Mouse (Mus musculus) limb, embryonic 10.5 days (tissue): ENCODE results near the gene Tbc1d10c. TPM values are rescaled to one million over a fixed set of nuclear protein-coding genes. Genes with fewer than 3 reads are reported as not detected.

Experiments
- DNase-seq: peaks from one replicate; pipeline ENCODE4 v3.0.0-alpha.2; 2017; ENCODE audit warnings: low spot score
- H3K27ac ChIP-seq: fragments of 300-500 bp; sonication (generic); 2 replicates; pipeline ENCODE4 v1.5.1; 2016; ENCODE audit warnings: mild to moderate bottlenecking
- H3K27me3 ChIP-seq: fragments of 300-500 bp; sonication (generic); 2 replicates; pipeline ENCODE4 v1.6.1; 2016; ENCODE audit warnings: low read depth, mild to moderate bottlenecking; ENCODE audit not compliant: poor library complexity, severe bottlenecking
- H3K36me3 ChIP-seq: fragments of 300-500 bp; sonication (generic); 2 replicates; pipeline ENCODE4 v1.6.1; 2016; ENCODE audit warnings: mild to moderate bottlenecking, moderate library complexity
- H3K4me1 ChIP-seq: fragments of 300-500 bp; sonication (generic); 2 replicates; pipeline ENCODE4 v1.6.1; 2016
- H3K4me3 ChIP-seq: fragments of 300-500 bp; sonication (generic); 2 replicates; pipeline ENCODE4 v1.5.1; 2016; ENCODE audit warnings: mild to moderate bottlenecking, moderate library complexity
- H3K9me3 ChIP-seq: fragments of 300-500 bp; sonication (generic); replicated peaks from 2 replicates; pipeline ENCODE4 v1.6.1; 2016; ENCODE audit warnings: mild to moderate bottlenecking
- WGBS: fragments of 180-500 bp; shearing (Covaris S2); methylation state at CpG from one replicate; pipeline ENCODE4 v1.1.7; 2016; 5-methylcytosine and 5-hydroxymethylcytosine counted together
- polyA plus RNA-seq: library from polyadenylated mRNA; unstranded; fragments of >200 nt; fragmentation: Nextera tagmentation; extraction: Ambion mirVana; gene quantifications from 2 replicates; pipeline ENCODE4 v1.2.1, GENCODE M21; 2016

Gene Tbc1d10c
- polyA plus RNA-seq, 1 experiment from 2014 or later, result 1.2 TPM

DNA sequence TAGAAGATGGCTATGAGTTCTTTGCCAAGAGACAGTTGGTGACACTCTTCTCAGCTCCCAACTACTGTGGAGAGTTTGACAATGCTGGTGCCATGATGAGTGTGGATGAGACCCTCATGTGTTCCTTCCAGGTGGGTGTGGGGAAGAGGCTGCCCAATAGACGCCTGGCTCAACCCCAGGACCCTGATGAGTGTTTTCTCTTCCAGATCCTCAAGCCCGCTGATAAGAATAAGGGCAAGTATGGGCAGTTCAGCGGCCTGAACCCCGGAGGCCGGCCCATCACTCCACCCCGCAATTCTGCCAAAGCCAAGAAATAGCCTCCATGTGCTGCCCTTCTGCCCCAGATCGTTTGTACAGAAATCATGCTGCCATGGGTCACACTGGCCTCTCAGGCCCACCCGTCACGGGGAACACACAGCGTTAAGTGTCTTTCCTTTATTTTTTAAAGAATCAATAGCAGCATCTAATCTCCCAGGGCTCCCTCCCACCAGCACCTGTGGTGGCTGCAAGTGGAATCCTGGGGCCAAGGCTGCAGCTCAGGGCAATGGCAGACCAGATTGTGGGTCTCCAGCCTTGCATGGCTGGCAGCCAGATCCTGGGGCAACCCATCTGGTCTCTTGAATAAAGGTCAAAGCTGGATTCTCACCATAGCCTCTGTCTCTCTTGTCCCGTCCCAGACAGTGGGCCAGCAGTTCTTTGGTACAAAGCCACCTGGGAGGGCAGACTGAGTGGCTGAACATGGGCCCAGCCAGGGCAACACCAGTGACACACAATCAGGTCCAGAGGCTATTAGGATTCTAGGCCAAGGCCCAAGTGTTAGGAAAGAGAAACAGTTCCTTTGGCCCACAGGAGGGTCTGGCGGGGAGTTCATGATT, 3.9 kb upstream of the Tbc1d10c start:
- Histone ChIP-seq H3K9me3 (no peaks in the 10 kb centered on the region), H3K27ac (no peak overlapping the region), H3K4me1 (peaks cover 69% of the 10 kb centered on the region), H3K27me3 (no peaks in the 10 kb centered on the region), H3K4me3 (no peak overlapping the region), H3K36me3 (peaks cover 75% of the 10 kb centered on the region)
- 86% methylated on average over 12 of the region's 12 CpGs for WGBS
- no peak for DNase-seq

DNA sequence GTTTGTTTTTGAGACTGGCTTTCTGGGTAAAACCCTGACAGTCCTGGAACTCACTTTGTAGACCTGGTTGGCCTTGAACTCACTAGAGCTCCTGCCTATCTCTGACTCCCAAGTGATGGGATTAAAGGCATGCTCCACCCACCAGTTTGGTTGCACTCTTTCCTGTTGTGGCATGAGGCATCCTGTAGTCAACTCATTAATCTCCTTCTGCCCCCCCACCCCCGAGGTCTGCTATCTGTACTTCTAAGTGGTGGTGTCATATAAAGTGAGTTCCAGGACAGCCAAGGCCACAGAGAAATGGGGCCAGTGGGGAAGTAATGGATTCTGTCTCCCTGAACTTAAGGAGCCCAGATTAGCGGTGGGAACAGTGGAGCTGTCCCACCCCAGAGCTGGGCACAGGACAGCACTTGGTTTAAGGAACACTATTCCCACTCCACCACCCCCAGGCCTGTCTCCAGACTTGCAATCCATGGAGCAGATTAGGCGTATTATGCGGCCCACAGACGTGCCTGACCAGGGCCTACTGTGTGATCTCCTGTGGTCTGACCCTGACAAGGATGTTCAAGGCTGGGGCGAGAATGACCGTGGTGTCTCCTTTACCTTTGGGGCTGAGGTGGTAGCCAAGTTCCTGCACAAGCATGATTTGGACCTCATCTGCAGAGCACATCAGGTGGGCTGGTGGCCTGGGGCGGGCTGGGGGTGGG, 3.1 kb upstream of the Tbc1d10c start:
- Histone ChIP-seq H3K27me3 (no peaks in the 10 kb centered on the region), H3K4me1 (peaks cover 66% of the 10 kb centered on the region), H3K36me3 (peaks cover 66% of the 10 kb centered on the region), H3K27ac (no peak overlapping the region), H3K9me3 (no peaks in the 10 kb centered on the region), H3K4me3 (0 out of 2 replicates have a peak overlapping the region, but pooled peaks have one; percentile 97)
- DNase-seq, result no peak
- 89% methylated on average over 8 of the region's 8 CpGs for WGBS

DNA sequence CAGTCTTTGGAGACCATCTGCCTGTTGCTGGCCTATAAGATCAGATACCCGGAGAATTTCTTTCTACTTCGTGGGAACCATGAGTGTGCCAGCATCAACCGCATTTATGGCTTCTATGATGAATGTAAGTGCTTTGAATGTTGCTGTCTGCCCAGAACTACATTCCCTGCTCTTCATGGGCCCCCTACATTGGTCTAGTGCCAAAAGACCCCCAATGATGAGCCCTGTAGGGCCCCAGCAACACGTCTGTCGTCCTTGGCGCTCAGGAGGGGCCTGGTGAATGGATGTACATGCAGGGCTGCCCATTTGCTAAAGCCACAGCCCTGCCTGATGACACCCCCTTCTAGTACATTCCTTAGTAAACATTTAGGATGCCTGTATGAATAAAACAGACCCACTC, 2.0 kb upstream of the Tbc1d10c start:
- Histone ChIP-seq H3K9me3 (no peaks in the 10 kb centered on the region), H3K27ac (peak overlapping the region; percentile 98), H3K27me3 (no peaks in the 10 kb centered on the region), H3K4me3 (peak overlapping the region; percentile 97), H3K4me1 (peaks cover 66% of the 10 kb centered on the region), H3K36me3 (peaks cover 56% of the 10 kb centered on the region)
- 70% methylated on average over 6 of the region's 6 CpGs for WGBS
- DNase-seq, result no peak

- H3K4me1 ChIP-seq, result peaks cover 61% of the 10 kb centered on the region
- DNase-seq, result no peak
Observed at GRCm38 (mm10) chr19:4192251-4192985, 1.3 kb upstream of the Tbc1d10c start.

GRCm38 (mm10) chr19:4191528-4192250, 605 bp upstream of the Tbc1d10c start, which contains the start of gene Ppp1ca:
Gene Ppp1ca (plus strand): TSS chr19:4192065.
- no peaks in the 10 kb centered on the region for H3K27me3 ChIP-seq
- WGBS, result 7% methylated on average over 40 of the region's 47 CpGs
- peak within 1 kb of the TSS; percentile 97 for H3K4me3 ChIP-seq
- H3K4me1 ChIP-seq, result peaks cover 54% of the 10 kb centered on the region
- peak; percentile 99 for DNase-seq
- H3K27ac ChIP-seq, result peak within 1 kb of the TSS; percentile 98
- peaks cover 42% of the 10 kb centered on the region for H3K36me3 ChIP-seq
- no peaks in the 10 kb centered on the region for H3K9me3 ChIP-seq

More at GRCm38 (mm10) chr19:4192251-4192985, 1.3 kb upstream of the Tbc1d10c start:
- Histone ChIP-seq H3K4me3 (peak overlapping the region; percentile 97), H3K9me3 (no peaks in the 10 kb centered on the region), H3K27ac (peak overlapping the region; percentile 98), H3K27me3 (no peaks in the 10 kb centered on the region), H3K36me3 (peaks cover 49% of the 10 kb centered on the region)
- 1% methylated on average over 52 of the region's 52 CpGs for WGBS

GRCm38 (mm10) chr19:4189051-4189620, 1.9 kb downstream of the Tbc1d10c start:
- no peak for DNase-seq
- Histone ChIP-seq H3K9me3 (no peaks in the 10 kb centered on the region), H3K27me3 (no peaks in the 10 kb centered on the region), H3K4me3 (no peak overlapping the region), H3K4me1 (peaks cover 46% of the 10 kb centered on the region), H3K36me3 (peaks cover 16% of the 10 kb centered on the region), H3K27ac (peak overlapping the region; percentile 12; the same call in 1 of the 2 replicates)
- WGBS, result 89% methylated on average over 12 of the region's 12 CpGs

- H3K4me1 ChIP-seq, result peaks cover 31% of the 10 kb centered on the region
- 0 out of 2 replicates have a peak, but pooled peaks cover 3% of the 10 kb centered on the region for H3K36me3 ChIP-seq
- H3K27me3 ChIP-seq, result no peaks in the 10 kb centered on the region
- H3K9me3 ChIP-seq, result no peaks in the 10 kb centered on the region
- H3K4me3 ChIP-seq, result no peak overlapping the region
- no peak overlapping the region for H3K27ac ChIP-seq
- 75% methylated on average over 3 of the region's 3 CpGs for WGBS
- no peak for DNase-seq
Observed at GRCm38 (mm10) chr19:4187303-4187702, 3.8 kb downstream of the Tbc1d10c start.

DNA sequence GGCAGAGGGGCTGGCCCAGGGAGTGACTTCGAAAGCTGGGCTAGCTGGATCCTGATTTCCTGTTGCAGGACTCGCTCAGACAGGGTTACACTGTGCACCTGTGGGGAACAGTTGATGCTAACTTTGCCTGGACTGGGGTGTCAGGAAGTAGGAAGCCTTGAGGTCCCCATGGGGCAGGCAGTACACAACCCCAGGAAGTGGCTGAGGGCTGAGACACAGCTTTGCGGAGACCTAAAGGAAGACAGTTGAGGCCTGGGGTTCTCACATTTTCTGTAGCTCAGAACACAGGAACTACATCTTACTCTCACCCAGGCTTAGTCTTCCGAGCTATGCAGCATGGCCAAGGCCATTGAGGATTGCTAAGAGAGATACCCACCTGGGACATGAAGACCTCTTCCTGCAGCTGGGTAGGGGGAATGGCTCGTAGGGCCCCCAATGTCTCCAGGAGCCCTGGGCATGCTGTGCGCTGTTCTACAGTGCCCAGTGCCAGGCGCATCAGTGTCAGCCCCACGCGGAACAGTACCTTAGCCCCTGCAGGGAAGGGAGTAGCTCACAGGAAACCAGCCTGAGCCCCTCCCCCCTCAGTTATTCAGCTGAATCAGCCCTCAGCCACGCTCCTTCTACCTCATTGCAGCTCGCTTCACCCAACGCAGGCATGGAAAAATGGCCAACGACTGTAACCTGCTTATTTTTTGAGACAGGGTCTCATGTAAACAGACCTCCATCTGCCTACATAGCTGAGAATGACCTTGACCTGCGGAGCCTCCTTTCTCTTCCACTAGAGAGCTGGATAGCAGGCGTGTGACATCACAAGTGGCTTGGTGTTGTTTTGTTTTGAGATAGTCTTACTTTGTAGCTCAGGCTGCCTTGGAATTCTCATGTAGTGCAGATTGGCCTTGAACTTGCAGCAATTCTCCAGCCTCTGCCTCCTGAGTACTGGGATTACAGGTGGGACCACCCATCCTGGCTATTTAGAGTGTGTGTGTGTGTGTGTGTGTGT, 5.8 kb downstream of the Tbc1d10c start:
- DNase-seq, result no peak
- WGBS, result 63% methylated on average over 15 of the region's 15 CpGs
- H3K36me3 ChIP-seq, result no peaks in the 10 kb centered on the region
- H3K9me3 ChIP-seq, result no peaks in the 10 kb centered on the region
- H3K27ac ChIP-seq, result peak overlapping the region; percentile 66
- H3K4me3 ChIP-seq, result no peak overlapping the region
- no peaks in the 10 kb centered on the region for H3K27me3 ChIP-seq
- peaks cover 21% of the 10 kb centered on the region for H3K4me1 ChIP-seq

DNA sequence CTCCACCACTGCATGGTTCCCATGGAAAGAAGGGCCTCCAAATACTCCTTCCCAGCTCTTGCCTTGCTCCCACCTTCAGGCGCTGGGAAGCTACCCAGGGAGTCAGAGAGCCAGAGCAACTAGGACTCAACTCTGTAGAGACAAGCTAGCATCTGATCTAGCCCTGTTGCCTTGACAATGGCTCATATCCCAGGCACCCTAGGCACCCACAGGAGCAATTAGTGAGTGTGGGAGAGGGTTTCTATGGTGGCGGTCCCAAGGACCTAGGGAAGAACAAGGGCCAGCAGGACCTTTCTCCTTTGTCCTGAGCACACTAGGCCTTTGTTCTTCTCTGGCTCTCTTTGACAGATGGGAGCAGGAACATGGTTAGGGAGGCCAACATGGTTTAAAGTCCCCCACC, 7.4 kb downstream of the Tbc1d10c start:
- Histone ChIP-seq H3K27ac (no peak overlapping the region), H3K9me3 (no peaks in the 10 kb centered on the region), H3K4me1 (peaks cover 21% of the 10 kb centered on the region), H3K27me3 (no peaks in the 10 kb centered on the region), H3K4me3 (no peak overlapping the region), H3K36me3 (no peaks in the 10 kb centered on the region)
- DNase-seq, result no peak
- WGBS, result 91% methylated on average over 2 of the region's 2 CpGs

DNA sequence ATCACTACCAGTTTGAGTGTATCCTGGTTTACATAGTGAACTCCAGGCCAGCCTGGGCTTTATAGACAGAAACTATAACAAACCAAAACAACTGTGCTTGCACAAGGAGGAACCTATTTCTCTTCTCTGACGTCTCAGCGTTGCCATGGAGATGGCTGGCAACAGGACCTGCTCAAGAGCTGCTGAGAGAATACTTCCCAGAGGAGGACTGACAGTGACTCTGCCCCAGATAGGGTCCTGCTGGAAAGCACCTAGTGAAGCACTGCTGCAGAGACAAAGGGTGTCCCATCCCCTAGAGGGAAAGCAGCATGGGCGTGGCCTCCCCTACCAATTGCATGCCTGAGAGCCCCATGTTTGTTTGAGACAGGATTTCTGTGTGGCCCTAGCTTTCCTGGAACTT, 9.2 kb downstream of the Tbc1d10c start:
- Histone ChIP-seq H3K4me1 (peaks cover 21% of the 10 kb centered on the region), H3K27ac (no peak overlapping the region), H3K4me3 (no peak overlapping the region), H3K9me3 (no peaks in the 10 kb centered on the region), H3K36me3 (no peaks in the 10 kb centered on the region), H3K27me3 (no peaks in the 10 kb centered on the region)
- 54% methylated on average over 3 of the region's 3 CpGs for WGBS
- DNase-seq, result no peak

DNA sequence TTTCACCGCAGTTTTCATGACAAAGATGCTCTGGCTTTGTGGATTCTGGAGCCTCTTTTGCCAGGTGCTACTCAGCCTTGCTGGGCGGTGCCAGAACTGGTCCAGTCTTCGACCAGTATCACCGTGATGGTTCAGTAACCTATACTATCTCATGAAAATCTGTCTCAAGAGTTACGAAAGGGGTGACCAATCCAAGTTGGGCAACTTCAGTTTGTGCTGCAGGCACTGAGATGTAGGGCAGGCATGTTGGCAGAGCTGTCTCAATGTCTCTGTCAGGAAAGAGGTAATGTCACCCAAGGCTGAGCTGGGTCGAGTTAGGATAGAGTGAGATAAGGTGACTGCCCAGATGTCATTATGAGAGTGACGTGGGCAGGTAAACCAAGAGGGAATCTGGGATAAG, 10.7 kb downstream of the Tbc1d10c start:
- DNase-seq, result no peak
- no peak overlapping the region for H3K4me3 ChIP-seq
- 89% methylated on average over 7 of the region's 7 CpGs for WGBS
- peaks cover 9% of the 10 kb centered on the region for H3K27me3 ChIP-seq
- H3K9me3 ChIP-seq, result no peaks in the 10 kb centered on the region
- H3K36me3 ChIP-seq, result no peaks in the 10 kb centered on the region
- H3K4me1 ChIP-seq, result peaks cover 25% of the 10 kb centered on the region
- H3K27ac ChIP-seq, result no peak overlapping the region
